Mouse (Mus musculus): ENCODE results near the gene Ndufs6. TPM values are rescaled to one million over a fixed set of nuclear protein-coding genes. Genes with fewer than 3 reads are reported as not detected.

Gene Ndufs6
- polyA plus RNA-seq, 1 experiment from 2014 or later, result 383 TPM

GRCm38 (mm10) chr13:73345102-73345890 lies 17.0 kb upstream of the Ndufs6 start:
- Histone ChIP-seq H3K27ac (0 out of 2 replicates have a peak overlapping the region, but pooled peaks have one; percentile 80), H3K27me3 (ENCODE audit: poor library complexity, severe bottlenecking) (no peaks in the 10 kb centered on the region), H3K4me1 (peaks cover 23% of the 10 kb centered on the region)

GRCm38 (mm10) chr13:73336753-73337152 lies 8.4 kb upstream of the Ndufs6 start:
- peaks cover 26% of the 10 kb centered on the region for H3K4me1 ChIP-seq
- DNase-seq (ENCODE audit: extremely low spot score, low spot score), result no peak
- H3K27ac ChIP-seq, result 0 out of 2 replicates have a peak overlapping the region, but pooled peaks have one; percentile 30
- no peak overlapping the region for H3K4me3 ChIP-seq
- H3K9me3 ChIP-seq, result no peaks in the 10 kb centered on the region
- H3K27me3 ChIP-seq (ENCODE audit: poor library complexity, severe bottlenecking), result no peaks in the 10 kb centered on the region
- WGBS, result 72% methylated on average over 7 of the region's 7 CpGs
- H3K36me3 ChIP-seq (replicated peaks), result no peaks in the 10 kb centered on the region; the same call in 1 of the 2 replicates

More at GRCm38 (mm10) chr13:73345102-73345890, 17.0 kb upstream of the Ndufs6 start:
- H3K36me3 ChIP-seq (replicated peaks), result no peaks in the 10 kb centered on the region
- WGBS, result 80% methylated on average over 9 of the region's 9 CpGs
- H3K9me3 ChIP-seq, result no peaks in the 10 kb centered on the region
- no peak for DNase-seq (ENCODE audit: extremely low spot score, low spot score)
- H3K4me3 ChIP-seq, result no peak overlapping the region

DNA sequence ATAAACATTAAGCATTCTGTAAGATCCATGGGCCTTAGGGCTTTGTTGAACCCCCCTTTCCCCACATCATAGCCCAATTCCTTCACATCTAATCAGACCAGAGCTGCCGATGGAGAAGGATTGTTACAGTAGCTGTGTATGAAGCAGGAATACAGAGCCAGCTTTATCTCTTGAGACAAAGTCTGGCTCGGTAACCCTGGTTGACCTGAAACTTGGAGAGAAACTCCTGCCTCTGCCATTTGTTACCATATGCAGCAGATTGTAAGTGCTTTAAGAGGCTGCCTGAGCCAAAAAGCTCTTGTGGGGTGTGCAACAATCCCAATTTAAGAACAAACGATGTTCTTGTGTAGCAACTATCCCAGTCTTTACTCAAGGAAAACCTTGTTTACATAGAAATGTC lies 3.4 kb upstream of the Ndufs6 start:
- H3K27me3 ChIP-seq (ENCODE audit: poor library complexity, severe bottlenecking), result no peaks in the 10 kb centered on the region
- peak overlapping the region; percentile 91 for H3K4me3 ChIP-seq
- peaks cover 4% of the 10 kb centered on the region for H3K36me3 ChIP-seq (replicated peaks)
- DNase-seq (ENCODE audit: extremely low spot score, low spot score), result no peak
- WGBS, result 80% methylated on average over 3 of the region's 3 CpGs
- H3K9me3 ChIP-seq, result no peaks in the 10 kb centered on the region; the same call in 1 of the 2 replicates
- peaks cover 49% of the 10 kb centered on the region for H3K4me1 ChIP-seq
- peak overlapping the region; percentile 94 for H3K27ac ChIP-seq

GRCm38 (mm10) chr13:73330844-73331501 lies 2.6 kb upstream of the Ndufs6 start:
- H3K4me1 ChIP-seq, result peaks cover 42% of the 10 kb centered on the region
- no peaks in the 10 kb centered on the region; the same call in 1 of the 2 replicates for H3K9me3 ChIP-seq
- peak overlapping the region; percentile 91 for H3K4me3 ChIP-seq
- peak; percentile 80 for DNase-seq (ENCODE audit: extremely low spot score, low spot score)
- H3K27ac ChIP-seq, result peak overlapping the region; percentile 94
- WGBS, result under 1% methylated on average over 42 of the region's 42 CpGs
- no peaks in the 10 kb centered on the region for H3K27me3 ChIP-seq (ENCODE audit: poor library complexity, severe bottlenecking)
- H3K36me3 ChIP-seq (replicated peaks), result peaks cover 11% of the 10 kb centered on the region

- Histone ChIP-seq H3K36me3 (replicated peaks) (peaks cover 84% of the 10 kb centered on the region), H3K27me3 (ENCODE audit: poor library complexity, severe bottlenecking) (no peaks in the 10 kb centered on the region), H3K4me3 (no peak overlapping the region), H3K4me1 (peaks cover 12% of the 10 kb centered on the region), H3K27ac (no peak overlapping the region), H3K9me3 (no peaks in the 10 kb centered on the region; the same call in 1 of the 2 replicates)
- no peak for DNase-seq (ENCODE audit: extremely low spot score, low spot score)
- WGBS, result 94% methylated on average over 4 of the region's 4 CpGs
Measured at GRCm38 (mm10) chr13:73323406-73323805, 4.9 kb downstream of the Ndufs6 start.

GRCm38 (mm10) chr13:73322626-73323025 lies 5.7 kb downstream of the Ndufs6 start:
- Histone ChIP-seq H3K27ac (no peak overlapping the region), H3K4me3 (no peak overlapping the region), H3K36me3 (replicated peaks) (peaks cover 92% of the 10 kb centered on the region), H3K9me3 (peaks cover under 1% of the 10 kb centered on the region; the same call in 1 of the 2 replicates), H3K4me1 (peaks cover 8% of the 10 kb centered on the region), H3K27me3 (ENCODE audit: poor library complexity, severe bottlenecking) (no peaks in the 10 kb centered on the region)
- 91% methylated on average over 10 of the region's 10 CpGs for WGBS
- no peak for DNase-seq (ENCODE audit: extremely low spot score, low spot score)

DNA sequence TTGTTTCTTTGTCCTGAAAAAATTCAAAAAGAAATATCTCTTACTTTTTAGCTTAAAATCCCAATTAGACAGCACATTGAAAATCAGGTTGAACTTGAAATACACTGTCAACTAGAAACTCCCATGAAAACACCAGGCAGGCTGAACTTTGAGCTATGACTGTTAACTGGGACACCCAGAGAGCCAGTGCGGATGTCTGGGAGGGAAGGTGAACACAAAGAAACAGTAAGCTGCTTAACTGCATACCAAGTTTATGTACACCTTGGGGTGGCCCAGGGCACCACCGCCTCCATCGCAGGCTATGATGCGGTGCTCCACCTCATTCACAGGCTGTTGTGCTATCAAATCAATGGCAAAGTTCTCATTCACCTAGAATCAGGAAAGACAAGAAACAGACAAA lies 8.3 kb downstream of the Ndufs6 start:
- Histone ChIP-seq H3K27me3 (ENCODE audit: poor library complexity, severe bottlenecking) (no peaks in the 10 kb centered on the region), H3K27ac (no peak overlapping the region), H3K4me3 (no peak overlapping the region), H3K36me3 (replicated peaks) (peaks cover 95% of the 10 kb centered on the region), H3K4me1 (no peaks in the 10 kb centered on the region), H3K9me3 (peaks cover 5% of the 10 kb centered on the region; the same call in 1 of the 2 replicates)
- WGBS, result 98% methylated on average over 4 of the region's 4 CpGs
- DNase-seq (ENCODE audit: extremely low spot score, low spot score), result no peak

DNA sequence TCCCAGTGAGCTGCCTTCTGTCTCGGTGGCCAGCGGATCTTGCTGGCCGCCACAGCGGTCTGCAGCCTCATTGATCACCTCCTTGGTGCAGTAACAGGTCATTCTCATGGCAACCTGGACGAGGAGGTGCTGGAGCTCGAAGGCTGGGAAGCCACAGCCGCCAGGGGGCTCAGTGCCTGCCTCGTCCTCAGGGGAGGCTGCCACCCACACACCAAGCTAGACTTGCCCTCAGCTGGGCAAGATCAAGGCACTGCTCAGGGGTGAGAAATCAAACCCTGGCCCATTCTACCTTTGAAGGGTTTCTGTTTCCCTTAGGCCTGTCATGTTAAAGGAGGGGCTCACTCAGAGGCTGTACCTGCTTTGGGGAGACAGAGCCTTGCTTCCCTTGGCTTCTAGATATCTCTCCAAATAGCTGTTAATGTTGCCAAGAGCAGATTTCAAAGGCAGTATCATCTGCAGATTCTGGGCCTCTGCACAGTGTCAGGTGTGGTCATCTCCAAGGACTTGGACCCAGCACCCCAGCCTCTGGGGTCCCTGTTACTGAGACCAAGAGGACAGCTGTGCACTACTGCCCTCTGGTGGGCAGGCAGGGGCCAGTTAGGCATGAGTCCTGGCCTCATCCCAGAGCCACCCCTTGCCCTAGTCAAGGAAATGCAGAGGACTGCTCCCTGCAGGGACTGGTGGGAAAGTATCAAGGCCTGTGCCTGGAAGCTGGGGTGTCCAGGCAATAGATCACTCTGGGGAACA lies 18.0 kb downstream of the Ndufs6 start:
- no peak overlapping the region for H3K4me3 ChIP-seq
- H3K9me3 ChIP-seq, result no peaks in the 10 kb centered on the region
- no peaks in the 10 kb centered on the region for H3K36me3 ChIP-seq (replicated peaks)
- peaks cover 48% of the 10 kb centered on the region for H3K27me3 ChIP-seq (ENCODE audit: poor library complexity, severe bottlenecking)
- H3K27ac ChIP-seq, result no peak overlapping the region
- WGBS, result 28% methylated on average over 8 of the region's 8 CpGs
- peaks cover 24% of the 10 kb centered on the region for H3K4me1 ChIP-seq
- DNase-seq (ENCODE audit: extremely low spot score, low spot score), result peak; percentile 63

DNA sequence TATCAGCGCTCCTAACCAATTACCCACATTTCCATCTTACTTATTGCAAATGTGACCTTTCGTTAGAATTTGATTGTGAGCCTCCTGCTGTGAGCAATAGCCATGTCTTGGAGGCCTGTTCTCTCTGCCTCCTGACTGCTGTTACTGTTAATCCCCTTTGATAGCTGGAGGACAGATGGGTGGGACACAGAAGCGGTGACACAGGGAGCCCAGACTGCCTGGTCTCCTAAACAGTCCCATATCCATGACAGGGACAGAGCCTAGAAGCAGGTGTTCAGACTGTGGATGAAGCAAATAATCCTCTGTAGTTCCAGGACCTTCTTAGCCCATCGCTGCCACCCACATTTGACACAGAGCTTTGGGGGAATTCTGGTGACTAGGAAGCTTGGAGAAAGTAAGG lies 21.9 kb downstream of the Ndufs6 start:
- Histone ChIP-seq H3K27ac (no peak overlapping the region), H3K4me1 (peaks cover 34% of the 10 kb centered on the region), H3K36me3 (replicated peaks) (no peaks in the 10 kb centered on the region), H3K27me3 (ENCODE audit: poor library complexity, severe bottlenecking) (peaks cover 66% of the 10 kb centered on the region), H3K9me3 (no peaks in the 10 kb centered on the region), H3K4me3 (no peak overlapping the region)
- no peak for DNase-seq (ENCODE audit: extremely low spot score, low spot score)
- 54% methylated on average over 4 of the region's 4 CpGs for WGBS

- peak overlapping the region; percentile 66 for H3K27ac ChIP-seq
- peaks cover 63% of the 10 kb centered on the region for H3K27me3 ChIP-seq (ENCODE audit: poor library complexity, severe bottlenecking)
- no peak overlapping the region for H3K4me3 ChIP-seq
- 47% methylated on average over 4 of the region's 4 CpGs for WGBS
- H3K36me3 ChIP-seq (replicated peaks), result no peaks in the 10 kb centered on the region
- no peak for DNase-seq (ENCODE audit: extremely low spot score, low spot score)
- H3K9me3 ChIP-seq, result no peaks in the 10 kb centered on the region
- peaks cover 34% of the 10 kb centered on the region for H3K4me1 ChIP-seq
Measured at GRCm38 (mm10) chr13:73306085-73306410, 22.3 kb downstream of the Ndufs6 start.

GRCm38 (mm10) chr13:73305398-73306084 lies 22.8 kb downstream of the Ndufs6 start:
- WGBS, result 31% methylated on average over 8 of the region's 8 CpGs
- Histone ChIP-seq H3K4me1 (peaks cover 34% of the 10 kb centered on the region), H3K27me3 (ENCODE audit: poor library complexity, severe bottlenecking) (peaks cover 58% of the 10 kb centered on the region), H3K9me3 (no peaks in the 10 kb centered on the region), H3K36me3 (replicated peaks) (no peaks in the 10 kb centered on the region), H3K27ac (peak overlapping the region; percentile 66), H3K4me3 (no peak overlapping the region)
- DNase-seq (ENCODE audit: extremely low spot score, low spot score), result no peak

- Histone ChIP-seq H3K27me3 (ENCODE audit: poor library complexity, severe bottlenecking) (peaks cover 52% of the 10 kb centered on the region), H3K9me3 (no peaks in the 10 kb centered on the region), H3K27ac (peak overlapping the region; percentile 20; the same call in 1 of the 2 replicates), H3K4me1 (peaks cover 30% of the 10 kb centered on the region), H3K4me3 (no peak overlapping the region), H3K36me3 (replicated peaks) (no peaks in the 10 kb centered on the region)
- 65% methylated on average over 6 of the region's 6 CpGs for WGBS
- DNase-seq (ENCODE audit: extremely low spot score, low spot score), result no peak
Measured at GRCm38 (mm10) chr13:73304729-73305128, 23.6 kb downstream of the Ndufs6 start.

All from forebrain, embryonic 10.5 days (tissue).